Mouse (Mus musculus): ENCODE data around the gene 1700013F07Rik.
A peak's percentile ranks its signal among the peaks of the same experiment; 100 is the strongest.

GRCm38 (mm10) chr3:108536517-108537260 lies 2.7 kb downstream of the 1700013F07Rik start, which contains the start of gene 5330417C22Rik:
- TF ChIP-seq CTCF (IDR thresholded peaks at IDR 0.05; ENCODE audit: control insufficient read depth, insufficient read depth, low read length) (no peak), POLR2A (IDR thresholded peaks at IDR 0.05; ENCODE audit: borderline replicate concordance, control insufficient read depth, low read depth, low read length) (0 out of 2 replicates have a peak, but pooled peaks have one; percentile 23)

Data from bone marrow, adult 2 months (tissue).